Mouse (Mus musculus): ENCODE measurements at regions not wholly inside any gene's neighbourhood (a gene's known extent, or its start where the extent isn't known, plus 50 kb on each side); places are given as distances from the start of the nearest gene placed in this dataset.

GRCm38 (mm10) chr7:121579497-121579896 lies 127.6 kb downstream of the Usp31 start:
- TF ChIP-seq CTCF (IDR thresholded peaks at IDR 0.05; ENCODE audit: control insufficient read depth, insufficient read depth, low read length) (no peak), POLR2A (IDR thresholded peaks at IDR 0.05; ENCODE audit: borderline replicate concordance, control insufficient read depth, low read depth, low read length) (no peak)

All from bone marrow, adult 2 months (tissue).